Mouse (Mus musculus) neutrophil, adult 65 days (primary cell): ENCODE results near the gene Mup3. TPM values are rescaled to one million over a fixed set of nuclear protein-coding genes. Genes with fewer than 3 reads are reported as not detected.

Experiments
- total RNA-seq: library from RNA; stranded (reverse); gene quantifications from 2 replicates; pipeline ENCODE4 v1.2.4, GENCODE M21; 2023

Gene Mup3
- not detected in 2 replicates for total RNA-seq

DNA sequence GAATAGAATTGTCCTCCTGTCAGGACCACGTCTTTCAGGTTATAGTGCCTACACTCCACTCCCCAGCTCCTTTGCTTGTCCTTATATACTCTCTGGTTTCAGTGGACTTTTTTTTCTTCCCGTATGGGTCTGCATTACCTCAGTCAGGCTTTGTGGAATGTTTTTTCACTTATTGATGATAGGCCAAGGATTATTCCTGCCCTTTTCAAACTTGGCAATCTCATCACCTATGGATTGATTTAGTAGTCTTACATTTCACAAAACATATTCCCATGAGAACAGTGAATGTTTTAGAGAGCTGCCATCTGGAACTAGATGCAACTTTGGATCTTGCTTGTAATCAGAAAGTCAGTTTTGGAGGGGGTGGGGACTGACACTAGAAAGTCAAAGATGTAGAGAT, at the start of gene Mup3:
TSS of gene Mup3 (minus strand) at position 102 of the 400 bp plus-strand sequence.

GRCm38 (mm10) chr4:62054058-62054457, 33.1 kb downstream of the Mup3 start, which contains the start of gene Mup20:
Mup20 (minus strand) TSS chr4:62054158.

Other genes with a start within 250 kb of the Mup3 start
- gene Mup20, start 33.2 kb downstream of the Mup3 start, total RNA-seq: not detected in 2 replicates
- gene Mup21, start 63.5 kb upstream of the Mup3 start, total RNA-seq: not detected in 2 replicates
- gene Zfp37, start 143.7 kb upstream of the Mup3 start, total RNA-seq: not detected in 2 replicates
- gene Slc31a2, start 175.2 kb upstream of the Mup3 start, total RNA-seq: 56.2 and 70.8 TPM in 2 replicates